Mouse (Mus musculus): ENCODE results near the gene Rimbp2. TPM values are rescaled to one million over a fixed set of nuclear protein-coding genes. Genes with fewer than 3 reads are reported as not detected.

Rimbp2 gene
- total and polyA plus RNA-seq, 3 experiments = not detected

- DNase-seq (ENCODE audit: extremely low read depth) = no peak
- Histone ChIP-seq H3K27me3 (replicated peaks) (no peaks in the 10 kb centered on the region), H3K27ac (ENCODE audit: insufficient read depth, low read depth) (no peak overlapping the region), H3K4me2 (ENCODE audit: insufficient read depth, low read depth, poor library complexity, severe bottlenecking) (no peak overlapping the region), H3K9me3 (replicated peaks; ENCODE audit: low read length) (peaks cover 92% of the 10 kb centered on the region), H3K4me1 (ENCODE audit: control insufficient read depth in 1 of 2, insufficient read depth in 2 of 2) (no peaks in the 10 kb centered on the region), H3K79me2 (replicated peaks; ENCODE audit: control insufficient read depth, extremely low read depth, insufficient read depth, poor library complexity, severe bottlenecking) (no peaks in the 10 kb centered on the region), H3K36me3 (replicated peaks in 1 of 2; ENCODE audit: control insufficient read depth in 1 of 2, insufficient read depth in 1 of 2, low read length in 1 of 2) (no peaks in the 10 kb centered on the region), H3K4me3 (replicated peaks in 1 of 3; ENCODE audit: low read depth in 2 of 3, low read length in 2 of 3, poor library complexity in 1 of 3) (no peak overlapping the region), H3K9ac (ENCODE audit: insufficient read depth, low read depth) (no peak overlapping the region)
- no peak for TF ChIP-seq KAT2A (IDR thresholded peaks at IDR 0.05; ENCODE audit: insufficient replicate concordance, low read length)
- no peak for TF ChIP-seq E2F4 (IDR thresholded peaks at IDR 0.05; ENCODE audit: insufficient replicate concordance, low read depth, low read length)
- TF ChIP-seq MAZ (IDR thresholded peaks at IDR 0.05; ENCODE audit: low read depth, low read length) = no peak
- in situ Hi-C loops (cut with MboI; ENCODE audit: low pct_ligation_motif_present, low pct_unique_long_range_greater_than_20kb, low sequenced_read_pairs) = no loop called here
- dilution Hi-C loops (cut with MboI; ENCODE audit: extremely low pct_ligation_motif_present, extremely low pct_unique_long_range_greater_than_20kb, low sequenced_read_pairs) = no loop called here
These were observed 137.7 kb downstream of the Rimbp2 start for GRCm38 (mm10) chr5:128815629-128816028.

GRCm38 (mm10) chr5:128815078-128815477 is 138.2 kb downstream of the Rimbp2 start:
- H3K4me3 ChIP-seq (replicated peaks in 1 of 3; ENCODE audit: low read depth in 2 of 3, low read length in 2 of 3, poor library complexity in 1 of 3) = no peak overlapping the region
- in situ Hi-C loops (cut with MboI; ENCODE audit: low pct_ligation_motif_present, low pct_unique_long_range_greater_than_20kb, low sequenced_read_pairs) = no loop called here
- H3K4me2 ChIP-seq (ENCODE audit: insufficient read depth, low read depth, poor library complexity, severe bottlenecking) = no peak overlapping the region
- H3K9ac ChIP-seq (ENCODE audit: insufficient read depth, low read depth) = no peak overlapping the region
- dilution Hi-C loops (cut with MboI; ENCODE audit: extremely low pct_ligation_motif_present, extremely low pct_unique_long_range_greater_than_20kb, low sequenced_read_pairs) = no loop called here
- H3K4me1 ChIP-seq (ENCODE audit: control insufficient read depth in 1 of 2, insufficient read depth in 2 of 2) = no peaks in the 10 kb centered on the region
- H3K79me2 ChIP-seq (replicated peaks; ENCODE audit: control insufficient read depth, extremely low read depth, insufficient read depth, poor library complexity, severe bottlenecking) = no peaks in the 10 kb centered on the region
- H3K27me3 ChIP-seq (replicated peaks) = no peaks in the 10 kb centered on the region
- DNase-seq (ENCODE audit: extremely low read depth) = no peak
- H3K27ac ChIP-seq (ENCODE audit: insufficient read depth, low read depth) = no peak overlapping the region
- TF ChIP-seq CHD2 (IDR thresholded peaks at IDR 0.05; ENCODE audit: low read length) = no peak
- TF ChIP-seq ZNF384 (IDR thresholded peaks at IDR 0.05; ENCODE audit: low read depth, low read length) = no peak
- TF ChIP-seq ZC3H11A (IDR thresholded peaks at IDR 0.05; ENCODE audit: low read depth, low read length) = no peak
- TF ChIP-seq MEF2A (IDR thresholded peaks at IDR 0.05; ENCODE audit: borderline replicate concordance, low read depth, low read length) = no peak
- TF ChIP-seq PAX5 (IDR thresholded peaks at IDR 0.05; ENCODE audit: low read length) = no peak
- no peak for TF ChIP-seq USF2 (conservative IDR thresholded peaks at IDR 0.05; ENCODE audit: low read depth, low read length)
- no peak for TF ChIP-seq KAT2A (IDR thresholded peaks at IDR 0.05; ENCODE audit: insufficient replicate concordance, low read length)
- TF ChIP-seq TBP (conservative IDR thresholded peaks at IDR 0.05; ENCODE audit: low read depth, low read length) = no peak
- no peak for TF ChIP-seq EP300 (IDR thresholded peaks at IDR 0.05; ENCODE audit: low read length)
- no peak for TF ChIP-seq MAFK (IDR thresholded peaks at IDR 0.05; ENCODE audit: insufficient replicate concordance, low read length)
- TF ChIP-seq BHLHE40 (IDR thresholded peaks at IDR 0.05; ENCODE audit: low read depth, low read length) = no peak
- no peak for TF ChIP-seq IRF4 (IDR thresholded peaks at IDR 0.05; ENCODE audit: low read depth, low read length)
- no peak for TF ChIP-seq JUND (conservative IDR thresholded peaks at IDR 0.05; ENCODE audit: low read depth, low read length)
- TF ChIP-seq HCFC1 (IDR thresholded peaks at IDR 0.05; ENCODE audit: low read depth, low read length) = no peak
- no peak for TF ChIP-seq TCF12 (IDR thresholded peaks at IDR 0.05; ENCODE audit: low read depth, low read length)
- TF ChIP-seq ELF1 (IDR thresholded peaks at IDR 0.05; ENCODE audit: low read depth, low read length) = no peak
- H3K9me3 ChIP-seq (replicated peaks; ENCODE audit: low read length) = peaks cover 92% of the 10 kb centered on the region
- H3K36me3 ChIP-seq (replicated peaks in 1 of 2; ENCODE audit: control insufficient read depth in 1 of 2, insufficient read depth in 1 of 2, low read length in 1 of 2) = no peaks in the 10 kb centered on the region
